Mouse (Mus musculus) stomach, postnatal 0 days (tissue): Measurements from ENCODE around the gene Gchfr. TPM values are rescaled to one million over a fixed set of nuclear protein-coding genes. Genes with fewer than 3 reads are reported as not detected.

Experiments
- ATAC-seq: fragments of 200-750 bp; cut with Nextera tagmentation; 2 replicates; pipeline ENCODE4 v1.8.0; 2017; ENCODE audit not compliant: low FRiP score, low TSS enrichment
- DNase-seq: peaks from one replicate; pipeline ENCODE4 v3.0.0-alpha.2; 2016; ENCODE audit warnings: low spot score
- H3K27ac ChIP-seq: fragments of 300-500 bp; sonication (generic); replicated peaks from 2 replicates; pipeline ENCODE4 v1.5.1; 2014; ENCODE audit warnings: mild to moderate bottlenecking, control low read depth
- H3K27me3 ChIP-seq: fragments of 300-500 bp; sonication (generic); 2 replicates; pipeline ENCODE4 v1.6.1; 2014; ENCODE audit warnings: low read length; ENCODE audit not compliant: control insufficient read depth, insufficient read depth
- H3K36me3 ChIP-seq: fragments of 300-500 bp; sonication (generic); 2 replicates; pipeline ENCODE4 v1.6.1; 2014; ENCODE audit warnings: low read length, mixed read lengths; ENCODE audit not compliant: control insufficient read depth, insufficient read depth
- H3K4me1 ChIP-seq: fragments of 300-500 bp; sonication (generic); replicated peaks from 2 replicates; pipeline ENCODE4 v1.6.1; 2014; ENCODE audit warnings: antibody characterized with exemption; ENCODE audit not compliant: control insufficient read depth, insufficient read depth
- H3K4me2 ChIP-seq: fragments of 300-500 bp; sonication (generic); replicated peaks from 2 replicates; pipeline ENCODE4 v1.6.1; 2014; ENCODE audit warnings: low read depth, mild to moderate bottlenecking, control low read depth, moderate library complexity
- H3K4me3 ChIP-seq: fragments of 300-500 bp; sonication (generic); 2 replicates; pipeline ENCODE4 v1.5.1; 2014; ENCODE audit warnings: low read depth, low read length, control low read depth
- H3K9ac ChIP-seq: fragments of 300-500 bp; sonication (generic); 2 replicates; pipeline ENCODE4 v1.6.1; 2014; ENCODE audit warnings: mild to moderate bottlenecking, low read length, control low read depth, mixed read lengths
- H3K9me3 ChIP-seq: fragments of 300-500 bp; sonication (generic); 2 replicates; pipeline ENCODE4 v1.6.1; 2016; ENCODE audit warnings: low read length; ENCODE audit not compliant: control insufficient read depth
- CTCF ChIP-seq: IDR thresholded peaks from 2 replicates; pipeline ENCODE4 v1.5.1; 2016; ENCODE audit warnings: antibody characterized with exemption, low read depth, mild to moderate bottlenecking, moderate library complexity
- EP300 ChIP-seq: optimal IDR thresholded peaks from 2 replicates; pipeline ENCODE3; 2016; ENCODE audit warnings: antibody characterized with exemption
- WGBS: fragments of 180-500 bp; shearing (Covaris S2); extraction: QIAGEN DNeasy Blood & Tissue Kit; methylation state at CpG from one replicate; pipeline ENCODE4 v1.1.7; 2014; 5-methylcytosine and 5-hydroxymethylcytosine counted together
- polyA plus RNA-seq: library from polyadenylated mRNA; unstranded; fragments of >200 nt; fragmentation: Nextera tagmentation; extraction: Ambion mirVana; gene quantifications from 2 replicates; pipeline ENCODE4 v1.2.1, GENCODE M21; 2015

Gchfr gene
- polyA plus RNA-seq, 1 experiment from 2014 or later, result 1.3 TPM

DNA sequence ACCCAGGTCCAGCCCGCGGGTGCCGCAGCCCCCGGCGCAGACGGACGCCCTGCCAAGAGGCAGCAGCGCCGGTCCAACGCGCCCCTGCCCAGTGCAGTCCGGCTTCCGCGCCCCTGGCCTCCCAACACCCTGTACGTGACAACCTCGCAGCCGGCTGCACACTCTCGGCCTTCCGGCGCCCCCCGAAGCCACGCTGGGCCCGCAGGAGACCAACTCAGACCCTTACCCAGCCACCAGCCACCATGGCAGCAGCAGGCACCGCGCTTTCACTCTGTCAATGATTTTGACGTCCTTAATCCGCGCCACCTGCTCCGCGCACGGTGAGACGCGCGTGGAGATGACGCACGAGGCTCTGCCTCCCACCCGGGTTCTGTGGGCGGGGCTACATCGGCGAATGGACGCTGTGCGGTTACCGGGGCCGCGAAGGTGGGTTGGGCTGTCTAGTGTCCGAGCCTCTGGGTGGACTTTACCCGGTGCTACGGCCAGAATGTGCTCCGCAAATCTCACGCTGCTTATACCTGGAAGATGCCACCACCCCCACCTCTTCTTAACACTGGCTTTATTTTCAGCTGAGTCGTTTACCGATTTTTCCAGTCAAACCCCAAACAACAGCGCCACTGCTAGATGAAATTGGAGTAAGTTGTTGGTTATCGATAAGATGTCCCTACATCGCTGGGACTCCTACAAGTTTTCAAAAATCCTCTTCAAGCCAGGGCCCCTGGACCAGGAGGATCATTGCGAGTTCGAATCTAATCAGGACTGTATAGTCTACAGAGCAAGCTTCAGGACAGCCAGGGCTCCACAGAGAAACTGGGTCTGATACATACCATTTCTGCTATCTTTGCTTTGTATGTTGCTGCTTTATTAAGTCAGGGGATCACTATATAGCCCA, 10.6 kb upstream of the Gchfr start, which contains the start of gene Rmdn3:
TSS of gene Rmdn3 (minus strand) at position 354 of the 892 bp plus-strand sequence.
- Histone ChIP-seq H3K9ac (peak within 1 kb of the TSS; percentile 90), H3K27ac (peak within 1 kb of the TSS; percentile 82), H3K4me3 (peak within 1 kb of the TSS; percentile 99), H3K4me1 (no peaks in the 10 kb centered on the region; the same call in 1 of the 2 replicates), H3K36me3 (peaks cover 2% of the 10 kb centered on the region; the same call in 1 of the 2 replicates), H3K4me2 (peak within 1 kb of the TSS; percentile 88), H3K9me3 (no peaks in the 10 kb centered on the region), H3K27me3 (no peaks in the 10 kb centered on the region)
- peak; percentile 95 for DNase-seq
- ATAC-seq, result peak; percentile 83
- TF ChIP-seq CTCF, result peak; percentile 15
- no peak for TF ChIP-seq EP300
- under 1% methylated on average over 57 of the region's 57 CpGs for whole genome bisulfite sequencing

DNA sequence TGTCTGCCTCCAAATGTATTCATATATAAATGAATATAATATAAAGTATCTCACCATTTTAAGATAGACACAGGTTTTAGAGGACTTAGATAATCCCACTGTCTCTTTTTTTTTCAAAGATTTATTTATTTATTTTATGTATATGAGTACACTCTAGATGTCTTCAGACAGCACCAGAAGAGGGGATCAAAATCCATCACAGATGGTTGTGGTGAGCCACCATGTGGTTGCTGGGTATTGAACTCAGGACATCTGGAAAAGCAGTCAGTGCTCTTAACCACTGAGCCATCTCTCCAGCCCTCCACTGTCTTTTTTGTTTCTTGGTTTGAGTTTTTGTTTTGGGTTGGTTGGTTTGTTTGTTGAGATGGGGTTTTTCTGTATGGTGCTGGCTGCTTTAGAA, 9.7 kb upstream of the Gchfr start:
- TF ChIP-seq EP300 (no peak), CTCF (no peak)
- Histone ChIP-seq H3K4me2 (no peak overlapping the region), H3K4me1 (no peaks in the 10 kb centered on the region; the same call in 1 of the 2 replicates), H3K4me3 (no peak overlapping the region), H3K36me3 (peaks cover 2% of the 10 kb centered on the region; the same call in 1 of the 2 replicates), H3K27me3 (no peaks in the 10 kb centered on the region), H3K9ac (no peak overlapping the region), H3K27ac (no peak overlapping the region), H3K9me3 (no peaks in the 10 kb centered on the region)
- no peak for DNase-seq
- ATAC-seq, result no peak

DNA sequence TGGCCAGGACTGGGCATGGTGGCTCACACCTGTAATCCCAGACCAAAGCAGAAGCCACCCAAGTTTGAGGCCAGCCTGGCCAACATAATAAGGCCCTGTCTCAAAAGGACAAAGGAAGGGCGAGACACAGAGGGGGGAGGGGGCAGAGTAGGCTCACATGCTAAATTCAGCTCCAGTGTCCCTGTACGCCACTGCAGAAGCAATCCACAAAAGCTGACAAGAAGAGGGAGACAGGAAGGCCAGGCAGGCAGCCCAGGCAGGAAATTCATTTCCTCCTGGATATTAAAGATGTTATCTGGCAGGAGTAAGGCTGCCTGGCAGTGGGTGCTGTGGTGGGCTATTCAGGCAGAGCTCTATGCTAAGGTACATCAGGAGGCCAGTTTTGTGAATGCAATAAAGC, 6.3 kb upstream of the Gchfr start:
- WGBS, result 21% methylated on average over 2 of the region's 2 CpGs
- H3K27ac ChIP-seq, result no peak overlapping the region
- H3K4me3 ChIP-seq, result no peak overlapping the region
- DNase-seq, result no peak
- ATAC-seq, result no peak
- TF ChIP-seq CTCF, result no peak
- TF ChIP-seq EP300, result no peak
- no peak overlapping the region for H3K9ac ChIP-seq
- H3K9me3 ChIP-seq, result no peaks in the 10 kb centered on the region
- H3K27me3 ChIP-seq, result no peaks in the 10 kb centered on the region
- no peak overlapping the region for H3K4me2 ChIP-seq
- no peaks in the 10 kb centered on the region for H3K4me1 ChIP-seq
- no peaks in the 10 kb centered on the region for H3K36me3 ChIP-seq

GRCm38 (mm10) chr2:119163135-119163534, 4.4 kb upstream of the Gchfr start:
- 58% methylated on average over 3 of the region's 3 CpGs for WGBS
- H3K27ac ChIP-seq, result no peak overlapping the region
- H3K4me2 ChIP-seq, result no peak overlapping the region

GRCm38 (mm10) chr2:119163999-119164398, 3.6 kb upstream of the Gchfr start:
- no peak for TF ChIP-seq CTCF
- no peak for TF ChIP-seq EP300
- DNase-seq (no peak), ATAC-seq (no peak)
- no peak overlapping the region for H3K9ac ChIP-seq
- H3K36me3 ChIP-seq, result no peaks in the 10 kb centered on the region
- H3K4me1 ChIP-seq, result no peaks in the 10 kb centered on the region
- 85% methylated on average over 4 of the region's 4 CpGs for WGBS
- H3K9me3 ChIP-seq, result no peaks in the 10 kb centered on the region
- H3K27me3 ChIP-seq, result no peaks in the 10 kb centered on the region
- no peak overlapping the region for H3K4me3 ChIP-seq
- no peak overlapping the region for H3K4me2 ChIP-seq
- no peak overlapping the region for H3K27ac ChIP-seq

More at GRCm38 (mm10) chr2:119163135-119163534, 4.4 kb upstream of the Gchfr start:
- H3K4me3 ChIP-seq, result no peak overlapping the region
- DNase-seq (no peak), ATAC-seq (no peak)
- no peak overlapping the region for H3K9ac ChIP-seq
- no peaks in the 10 kb centered on the region for H3K4me1 ChIP-seq
- no peaks in the 10 kb centered on the region for H3K36me3 ChIP-seq
- H3K9me3 ChIP-seq, result no peaks in the 10 kb centered on the region
- H3K27me3 ChIP-seq, result no peaks in the 10 kb centered on the region
- no peak for TF ChIP-seq CTCF
- no peak for TF ChIP-seq EP300

DNA sequence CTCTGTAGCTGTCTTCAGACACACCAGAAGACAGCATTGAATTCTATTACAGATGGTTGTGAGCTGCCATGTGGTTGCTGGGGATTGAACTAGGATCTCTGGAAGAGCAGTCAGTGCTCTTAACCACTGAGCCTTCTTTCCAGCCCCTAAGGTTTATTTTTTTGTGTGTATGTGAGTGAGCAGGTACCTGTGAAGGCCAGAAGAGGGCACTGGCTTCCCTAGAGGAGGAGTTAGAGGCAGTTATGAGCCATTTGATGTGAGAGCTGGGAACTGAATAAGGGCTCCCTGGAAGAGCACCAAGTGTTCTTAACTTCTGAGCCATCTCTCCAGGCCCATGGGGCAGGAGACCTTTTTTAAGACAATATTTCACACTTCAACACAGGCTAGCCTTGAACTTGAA, 2.2 kb upstream of the Gchfr start:
- H3K27ac ChIP-seq, result no peak overlapping the region
- H3K9me3 ChIP-seq, result no peaks in the 10 kb centered on the region

More for the DNA sequence above, 2.2 kb upstream of the Gchfr start:
- H3K9ac ChIP-seq, result no peak overlapping the region
- ATAC-seq, result no peak
- H3K4me1 ChIP-seq, result no peaks in the 10 kb centered on the region
- TF ChIP-seq CTCF (peak; percentile 29; the same call in 1 of the 2 replicates), EP300 (no peak)
- H3K4me2 ChIP-seq, result no peak overlapping the region
- H3K36me3 ChIP-seq, result no peaks in the 10 kb centered on the region
- no peak for DNase-seq
- H3K27me3 ChIP-seq, result no peaks in the 10 kb centered on the region
- H3K4me3 ChIP-seq, result no peak overlapping the region
